Mouse (Mus musculus) embryonic fibroblast, embryonic 13.5 days (primary cell): ENCODE results near the gene Kif26b.

Experiments
- CTCF ChIP-seq: IDR thresholded peaks from 2 replicates; pipeline ENCODE4 v1.5.1; 2011; ENCODE audit warnings: mild to moderate bottlenecking, control low read depth, low read length, moderate library complexity, borderline replicate concordance; ENCODE audit not compliant: insufficient read depth
- POLR2A ChIP-seq: IDR thresholded peaks from 2 replicates; pipeline ENCODE4 v1.6.1; 2011; ENCODE audit warnings: low read depth, mild to moderate bottlenecking, control low read depth, low read length, moderate library complexity

DNA sequence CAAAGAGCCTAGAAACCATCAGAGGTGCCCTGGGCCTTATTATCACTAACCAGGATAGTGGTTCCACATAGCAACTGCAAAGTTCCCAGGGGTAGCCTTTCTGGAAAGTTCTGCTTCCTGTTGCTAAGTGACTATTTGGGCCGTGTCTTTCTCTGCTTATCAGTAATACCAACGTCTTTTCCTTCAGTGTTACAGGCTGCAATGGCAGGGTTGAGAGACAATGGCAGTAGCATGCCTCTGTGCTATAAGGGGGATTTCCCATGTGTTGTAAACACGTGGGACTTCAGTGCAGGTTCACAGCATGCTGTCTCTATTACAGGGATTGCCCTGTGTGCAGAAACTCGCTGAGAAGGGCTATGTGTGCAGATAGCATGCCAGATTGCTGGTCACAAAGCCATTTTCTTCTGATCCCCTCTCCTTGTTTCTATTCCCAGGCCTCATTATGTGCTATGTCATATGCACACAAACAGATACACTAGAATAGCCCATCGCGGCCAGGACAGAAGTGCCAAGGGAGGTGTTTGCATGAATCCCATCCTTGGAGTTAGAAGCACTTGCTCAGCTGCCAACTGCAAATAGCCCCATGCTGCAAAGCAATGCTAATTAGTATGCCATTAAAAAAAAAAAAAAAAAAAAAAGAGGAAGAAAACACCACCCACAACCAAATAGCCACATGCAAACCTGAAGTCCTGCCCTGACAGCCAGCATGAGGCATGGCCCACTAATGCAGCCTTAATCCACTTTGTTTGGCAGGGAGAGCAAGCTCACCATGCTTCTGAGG, 384.2 kb downstream of the Kif26b start:
- TF ChIP-seq CTCF = no peak
- TF ChIP-seq POLR2A = no peak
